Mouse (Mus musculus): Measurements from ENCODE around the gene Gm20388.

DNA sequence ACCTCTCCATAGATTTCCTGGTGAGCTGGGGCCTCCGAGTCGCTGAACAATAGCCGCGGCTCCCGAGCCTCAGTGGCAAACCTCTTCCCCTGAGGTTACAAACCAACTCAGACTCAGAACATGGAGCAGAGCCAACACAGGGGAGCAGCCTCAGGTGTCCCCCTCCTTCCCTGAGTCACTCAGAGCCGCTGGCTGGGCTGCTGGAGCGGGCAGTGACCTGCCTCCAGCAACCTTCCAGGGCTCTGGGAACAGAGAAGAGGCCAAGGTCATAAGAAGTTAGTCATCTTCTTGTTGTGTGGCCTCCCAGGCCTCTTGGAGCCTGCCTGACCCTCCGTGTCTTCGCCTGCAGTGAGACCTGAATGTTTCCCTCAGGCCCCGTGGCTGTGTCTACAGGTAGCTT, 1107.6 kb downstream of the Gm20388 start:
- TF ChIP-seq GATA1 (IDR thresholded peaks at IDR 0.05; ENCODE audit: low read length), result no peak
- no peak for TF ChIP-seq TAL1 (IDR thresholded peaks at IDR 0.05; ENCODE audit: low read length)

All from erythroblast, embryonic 14.5 days (primary cell).